Mouse (Mus musculus): ENCODE results near the gene Csk. TPM values are rescaled to one million over a fixed set of nuclear protein-coding genes. Genes with fewer than 3 reads are reported as not detected.
A peak's percentile ranks its signal among the peaks of the same experiment; 100 is the strongest.

The Csk gene
- polyA plus RNA-seq, 1 experiment from 2014 or later = 58.4 TPM

GRCm38 (mm10) chr9:57643169-57643855 is 10.1 kb downstream of the Csk start:
- WGBS = 68% methylated on average over 9 of the region's 9 CpGs
- Histone ChIP-seq H3K4me2 (ENCODE audit: low read length) (peak overlapping the region; percentile 98), H3K4me1 (ENCODE audit: control insufficient read depth, insufficient read depth, low read depth, low read length) (peaks cover 62% of the 10 kb centered on the region), H3K9me3 (ENCODE audit: control insufficient read depth, low read length) (no peaks in the 10 kb centered on the region), H3K9ac (ENCODE audit: low read depth, low read length) (peak overlapping the region; percentile 100), H3K4me3 (ENCODE audit: low read length) (peak overlapping the region; percentile 96), H3K27me3 (replicated peaks; ENCODE audit: control insufficient read depth, insufficient read depth, low read length) (no peaks in the 10 kb centered on the region), H3K27ac (ENCODE audit: low read depth, low read length) (no peak overlapping the region), H3K36me3 (ENCODE audit: control insufficient read depth, insufficient read depth, low read length) (no peaks in the 10 kb centered on the region)
- ATAC-seq = no peak

DNA sequence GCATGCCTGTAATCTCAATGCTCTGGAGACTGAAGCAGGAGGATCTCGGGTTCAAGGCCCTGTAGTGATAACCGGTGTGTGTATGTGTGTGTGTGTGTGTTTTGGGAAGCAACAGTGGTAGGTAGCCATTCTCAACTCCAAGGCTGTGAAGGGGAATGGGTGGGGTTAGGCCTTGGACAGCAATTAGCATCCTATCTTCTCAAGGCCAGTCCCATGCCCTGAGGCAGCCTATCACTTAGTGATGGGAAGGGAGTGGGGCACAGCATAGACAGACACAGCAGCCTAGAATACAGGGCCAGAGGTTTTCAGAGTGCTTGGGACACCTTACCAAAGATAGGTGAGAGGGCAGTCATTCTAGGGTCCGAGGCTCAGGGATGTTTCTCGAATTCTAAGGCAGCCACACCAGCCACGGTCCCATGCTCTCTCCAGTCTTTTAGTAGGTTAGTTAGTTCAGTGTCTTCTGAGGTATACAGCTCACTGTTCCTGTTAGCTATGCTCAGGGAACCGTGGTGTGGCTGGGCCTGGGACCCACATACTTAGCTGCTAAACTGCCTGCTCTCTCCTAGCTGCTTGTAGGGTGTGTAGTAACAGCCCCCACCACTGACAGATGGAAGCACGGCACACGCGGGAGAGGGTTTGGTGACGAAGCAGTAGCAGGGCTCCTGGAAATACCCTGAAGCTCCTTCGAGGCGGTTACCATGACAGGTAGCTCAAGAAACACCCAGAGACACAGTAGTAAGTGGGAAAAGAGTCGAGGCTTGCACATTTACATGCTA is 11.5 kb downstream of the Csk start:
- H3K9ac ChIP-seq (ENCODE audit: low read depth, low read length) = peak overlapping the region; percentile 22; the same call in 1 of the 2 replicates
- no peak overlapping the region; the same call in 1 of the 2 replicates for H3K4me2 ChIP-seq (ENCODE audit: low read length)
- H3K4me1 ChIP-seq (ENCODE audit: control insufficient read depth, insufficient read depth, low read depth, low read length) = peaks cover 74% of the 10 kb centered on the region
- 83% methylated on average over 13 of the region's 13 CpGs for WGBS
- no peaks in the 10 kb centered on the region for H3K27me3 ChIP-seq (replicated peaks; ENCODE audit: control insufficient read depth, insufficient read depth, low read length)
- no peak for ATAC-seq
- H3K4me3 ChIP-seq (ENCODE audit: low read length) = no peak overlapping the region
- no peak overlapping the region for H3K27ac ChIP-seq (ENCODE audit: low read depth, low read length)
- H3K36me3 ChIP-seq (ENCODE audit: control insufficient read depth, insufficient read depth, low read length) = no peaks in the 10 kb centered on the region
- H3K9me3 ChIP-seq (ENCODE audit: control insufficient read depth, low read length) = no peaks in the 10 kb centered on the region

GRCm38 (mm10) chr9:57641022-57641421 is 12.4 kb downstream of the Csk start:
- H3K4me2 ChIP-seq (ENCODE audit: low read length) = no peak overlapping the region; the same call in 1 of the 2 replicates
- no peak overlapping the region for H3K27ac ChIP-seq (ENCODE audit: low read depth, low read length)
- no peaks in the 10 kb centered on the region for H3K36me3 ChIP-seq (ENCODE audit: control insufficient read depth, insufficient read depth, low read length)
- H3K4me1 ChIP-seq (ENCODE audit: control insufficient read depth, insufficient read depth, low read depth, low read length) = peaks cover 74% of the 10 kb centered on the region
- no peaks in the 10 kb centered on the region for H3K27me3 ChIP-seq (replicated peaks; ENCODE audit: control insufficient read depth, insufficient read depth, low read length)
- no peak overlapping the region for H3K4me3 ChIP-seq (ENCODE audit: low read length)
- H3K9ac ChIP-seq (ENCODE audit: low read depth, low read length) = no peak overlapping the region
- 81% methylated on average over 1 of the region's 1 CpGs for WGBS
- no peaks in the 10 kb centered on the region for H3K9me3 ChIP-seq (ENCODE audit: control insufficient read depth, low read length)
- no peak for ATAC-seq

- H3K9me3 ChIP-seq (ENCODE audit: control insufficient read depth, low read length) = no peaks in the 10 kb centered on the region
- no peaks in the 10 kb centered on the region for H3K27me3 ChIP-seq (replicated peaks; ENCODE audit: control insufficient read depth, insufficient read depth, low read length)
- no peak overlapping the region for H3K4me3 ChIP-seq (ENCODE audit: low read length)
- H3K4me1 ChIP-seq (ENCODE audit: control insufficient read depth, insufficient read depth, low read depth, low read length) = peaks cover 74% of the 10 kb centered on the region
- H3K36me3 ChIP-seq (ENCODE audit: control insufficient read depth, insufficient read depth, low read length) = no peaks in the 10 kb centered on the region
- ATAC-seq = no peak
- 34% methylated on average over 15 of the region's 15 CpGs for WGBS
- peak overlapping the region; percentile 13; the same call in 1 of the 2 replicates for H3K9ac ChIP-seq (ENCODE audit: low read depth, low read length)
- peak overlapping the region; percentile 13; the same call in 1 of the 2 replicates for H3K4me2 ChIP-seq (ENCODE audit: low read length)
- no peak overlapping the region for H3K27ac ChIP-seq (ENCODE audit: low read depth, low read length)
Measured at GRCm38 (mm10) chr9:57640384-57640783, 13.0 kb downstream of the Csk start.

DNA sequence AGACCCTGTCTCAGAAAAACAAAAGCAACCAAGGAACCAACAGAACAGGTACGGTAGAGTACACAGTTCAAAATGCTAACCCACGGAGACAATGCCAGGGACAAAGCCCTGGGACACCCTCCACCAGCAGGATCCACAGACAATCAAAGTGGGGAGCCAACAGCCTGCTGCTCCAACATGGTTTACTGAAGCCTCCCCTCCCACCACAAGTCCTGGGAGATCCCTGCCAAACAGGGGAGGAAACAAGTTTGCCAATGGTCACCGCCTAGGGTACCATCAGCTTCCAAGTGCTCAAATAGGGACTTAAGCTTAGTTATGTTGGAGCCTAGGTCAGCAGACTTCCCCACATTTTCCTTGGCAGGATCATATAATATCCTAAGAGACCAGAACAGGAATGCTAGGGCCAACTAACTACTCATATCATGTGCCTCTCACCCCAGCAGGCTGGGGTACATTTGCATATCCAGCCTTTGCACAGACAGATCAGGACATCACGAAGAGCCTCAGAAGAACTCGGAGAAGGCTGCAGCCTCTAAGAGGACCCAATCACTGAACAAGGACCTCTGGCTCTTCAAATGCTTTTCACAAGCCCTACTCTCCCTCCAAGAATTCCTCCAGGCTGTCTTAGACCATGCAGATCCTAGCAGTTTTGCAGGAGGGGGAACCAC is 13.6 kb downstream of the Csk start:
- H3K27me3 ChIP-seq (replicated peaks; ENCODE audit: control insufficient read depth, insufficient read depth, low read length) = no peaks in the 10 kb centered on the region
- no peak for ATAC-seq
- peaks cover 74% of the 10 kb centered on the region for H3K4me1 ChIP-seq (ENCODE audit: control insufficient read depth, insufficient read depth, low read depth, low read length)
- H3K9me3 ChIP-seq (ENCODE audit: control insufficient read depth, low read length) = no peaks in the 10 kb centered on the region
- no peak overlapping the region for H3K27ac ChIP-seq (ENCODE audit: low read depth, low read length)
- H3K9ac ChIP-seq (ENCODE audit: low read depth, low read length) = peak overlapping the region; percentile 13; the same call in 1 of the 2 replicates
- no peaks in the 10 kb centered on the region for H3K36me3 ChIP-seq (ENCODE audit: control insufficient read depth, insufficient read depth, low read length)
- no peak overlapping the region for H3K4me3 ChIP-seq (ENCODE audit: low read length)
- 54% methylated on average over 5 of the region's 5 CpGs for WGBS
- peak overlapping the region; percentile 13; the same call in 1 of the 2 replicates for H3K4me2 ChIP-seq (ENCODE audit: low read length)

- 0 out of 2 replicates have a peak overlapping the region, but pooled peaks have one; percentile 14 for H3K27ac ChIP-seq (ENCODE audit: low read depth, low read length)
- no peaks in the 10 kb centered on the region for H3K36me3 ChIP-seq (ENCODE audit: control insufficient read depth, insufficient read depth, low read length)
- peak overlapping the region; percentile 35; the same call in 1 of the 2 replicates for H3K9ac ChIP-seq (ENCODE audit: low read depth, low read length)
- no peaks in the 10 kb centered on the region for H3K9me3 ChIP-seq (ENCODE audit: control insufficient read depth, low read length)
- no peak overlapping the region for H3K4me3 ChIP-seq (ENCODE audit: low read length)
- ATAC-seq = no peak
- H3K4me2 ChIP-seq (ENCODE audit: low read length) = no peak overlapping the region
- H3K4me1 ChIP-seq (ENCODE audit: control insufficient read depth, insufficient read depth, low read depth, low read length) = peaks cover 71% of the 10 kb centered on the region
- H3K27me3 ChIP-seq (replicated peaks; ENCODE audit: control insufficient read depth, insufficient read depth, low read length) = no peaks in the 10 kb centered on the region
- WGBS = 43% methylated on average over 8 of the region's 8 CpGs
Measured at GRCm38 (mm10) chr9:57638651-57639459, 14.6 kb downstream of the Csk start.

- Histone ChIP-seq H3K9ac (ENCODE audit: low read depth, low read length) (no peak overlapping the region), H3K27ac (ENCODE audit: low read depth, low read length) (peak overlapping the region; percentile 42), H3K4me1 (ENCODE audit: control insufficient read depth, insufficient read depth, low read depth, low read length) (peaks cover 63% of the 10 kb centered on the region), H3K4me2 (ENCODE audit: low read length) (no peak overlapping the region), H3K36me3 (ENCODE audit: control insufficient read depth, insufficient read depth, low read length) (no peaks in the 10 kb centered on the region), H3K27me3 (replicated peaks; ENCODE audit: control insufficient read depth, insufficient read depth, low read length) (no peaks in the 10 kb centered on the region), H3K4me3 (ENCODE audit: low read length) (no peak overlapping the region), H3K9me3 (ENCODE audit: control insufficient read depth, low read length) (no peaks in the 10 kb centered on the region)
- peak; percentile 41; the same call in 1 of the 2 replicates for ATAC-seq
- WGBS = 41% methylated on average over 6 of the region's 6 CpGs
Measured at GRCm38 (mm10) chr9:57637741-57638322, 15.6 kb downstream of the Csk start.

- ATAC-seq = no peak
- Histone ChIP-seq H3K4me1 (ENCODE audit: control insufficient read depth, insufficient read depth, low read depth, low read length) (peaks cover 57% of the 10 kb centered on the region), H3K27ac (ENCODE audit: low read depth, low read length) (peak overlapping the region; percentile 0; the same call in 1 of the 2 replicates), H3K4me3 (ENCODE audit: low read length) (no peak overlapping the region), H3K9ac (ENCODE audit: low read depth, low read length) (no peak overlapping the region), H3K9me3 (ENCODE audit: control insufficient read depth, low read length) (no peaks in the 10 kb centered on the region), H3K36me3 (ENCODE audit: control insufficient read depth, insufficient read depth, low read length) (no peaks in the 10 kb centered on the region), H3K4me2 (ENCODE audit: low read length) (no peak overlapping the region), H3K27me3 (replicated peaks; ENCODE audit: control insufficient read depth, insufficient read depth, low read length) (no peaks in the 10 kb centered on the region)
- 76% methylated on average over 3 of the region's 3 CpGs for WGBS
Measured at GRCm38 (mm10) chr9:57637272-57637671, 16.2 kb downstream of the Csk start.
